Mouse (Mus musculus) common myeloid progenitor, adult 5-6 weeks (primary cell): Measurements from ENCODE around the gene Lpp. TPM values are rescaled to one million over a fixed set of nuclear protein-coding genes. Genes with fewer than 3 reads are reported as not detected.
A peak's percentile ranks its signal among the peaks of the same experiment; 100 is the strongest.

ENCODE experiments used
- ATAC-seq: replicated peaks from 2 replicates; pipeline ENCODE4 v1.8.0; 2016; ENCODE audit warnings: low read depth, mild to moderate bottlenecking, moderate TSS enrichment, inconsistent platforms; ENCODE audit not compliant: poor library complexity, severe bottlenecking
- total RNA-seq: library from RNA; stranded (forward); fragments of 200-1000, 187-1606 nt; gene quantifications from 2 replicates; pipeline ENCODE4 v1.2.3, GENCODE M21; 2017

Gene Lpp
- total RNA-seq, 1 experiment from 2014 or later = 4.2 TPM

- no peak for ATAC-seq
These were observed 5.2 kb downstream of the Lpp start for GRCm38 (mm10) chr16:24398476-24398875.

DNA sequence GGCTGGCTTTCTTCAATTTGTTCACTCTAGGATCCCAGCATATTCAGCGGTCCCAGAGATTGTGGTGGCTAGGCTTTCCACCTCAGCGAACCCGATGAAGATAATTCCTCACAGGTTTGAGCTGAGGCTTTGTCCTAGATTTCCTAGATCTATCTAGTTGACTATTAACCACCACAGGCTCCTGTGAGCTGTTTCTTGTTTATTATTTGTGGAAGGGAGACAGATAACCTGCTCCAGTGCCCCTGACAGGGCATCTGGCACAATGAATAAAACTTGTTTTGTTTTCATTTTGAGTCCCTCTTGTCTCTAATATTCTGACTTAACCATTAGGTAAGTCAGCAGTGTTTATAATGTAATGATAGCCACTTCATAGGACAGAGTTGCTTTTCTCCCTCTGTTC is 5.6 kb downstream of the Lpp start:
- no peak for ATAC-seq

DNA sequence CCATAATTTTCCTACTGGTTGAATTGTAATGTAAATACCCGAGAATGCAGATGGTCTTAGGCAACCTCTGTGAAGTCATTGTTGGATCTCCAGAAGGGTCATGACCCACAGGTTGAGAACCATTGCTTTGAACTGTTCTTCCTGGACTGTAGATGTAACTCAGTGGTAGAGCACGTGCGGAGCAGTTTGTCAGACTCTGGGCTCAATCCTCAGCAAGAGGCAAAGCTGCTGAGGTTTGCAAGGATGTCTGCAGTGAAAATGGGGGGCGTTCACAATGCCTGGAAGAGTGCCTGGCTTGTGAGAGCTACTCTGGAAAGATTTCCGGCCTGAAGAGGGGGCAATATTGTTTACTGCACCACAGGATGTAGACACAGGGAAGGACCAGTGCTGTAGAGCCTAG is 6.2 kb downstream of the Lpp start:
- ATAC-seq = no peak

GRCm38 (mm10) chr16:24400776-24401175 is 7.5 kb downstream of the Lpp start:
- no peak for ATAC-seq

- ATAC-seq = no peak
These were observed 9.5 kb downstream of the Lpp start for GRCm38 (mm10) chr16:24402801-24403200.

- no peak for ATAC-seq
These were observed 10.6 kb downstream of the Lpp start for GRCm38 (mm10) chr16:24403733-24404380.

- no peak for ATAC-seq
These were observed 13.2 kb downstream of the Lpp start for GRCm38 (mm10) chr16:24406521-24406920.

DNA sequence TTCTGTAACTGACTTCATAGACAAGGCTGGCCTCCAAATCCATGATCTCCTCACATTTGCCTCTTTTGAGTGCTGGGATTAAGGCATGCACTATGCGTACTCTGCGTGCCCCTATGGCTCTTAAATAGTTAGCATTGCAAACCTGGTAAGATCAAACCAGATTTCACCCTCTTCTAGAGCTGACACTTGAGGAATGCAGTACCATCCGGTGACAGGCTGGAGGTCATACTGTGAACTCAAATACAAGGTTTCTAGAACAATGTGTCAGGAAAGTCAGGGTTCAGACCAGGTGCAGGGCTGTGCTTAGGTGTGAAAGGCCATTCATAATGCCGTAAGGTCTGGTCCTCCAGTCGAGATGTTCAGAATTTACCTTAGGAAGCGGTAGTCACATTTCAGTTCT is 18.0 kb downstream of the Lpp start:
- no peak for ATAC-seq

DNA sequence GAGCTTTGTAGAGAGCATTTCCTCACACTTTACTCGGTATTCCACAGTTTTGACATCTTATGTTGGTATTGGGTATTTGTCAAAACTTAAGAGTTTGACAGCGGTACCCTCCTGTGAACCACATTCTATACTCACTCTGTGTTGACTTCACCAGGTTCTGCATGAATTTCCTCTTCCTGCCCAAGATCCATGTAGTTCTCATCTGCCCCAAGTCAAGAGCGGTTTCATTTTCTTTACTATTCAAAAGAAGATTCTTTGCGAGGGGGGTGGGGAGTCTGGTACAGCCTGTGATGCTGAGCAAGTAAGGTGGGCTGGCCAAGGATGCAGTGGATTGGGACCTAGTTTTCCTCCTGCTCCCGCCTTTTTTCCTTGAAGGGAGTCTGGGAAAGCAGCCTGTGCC is 18.9 kb downstream of the Lpp start:
- no peak for ATAC-seq

DNA sequence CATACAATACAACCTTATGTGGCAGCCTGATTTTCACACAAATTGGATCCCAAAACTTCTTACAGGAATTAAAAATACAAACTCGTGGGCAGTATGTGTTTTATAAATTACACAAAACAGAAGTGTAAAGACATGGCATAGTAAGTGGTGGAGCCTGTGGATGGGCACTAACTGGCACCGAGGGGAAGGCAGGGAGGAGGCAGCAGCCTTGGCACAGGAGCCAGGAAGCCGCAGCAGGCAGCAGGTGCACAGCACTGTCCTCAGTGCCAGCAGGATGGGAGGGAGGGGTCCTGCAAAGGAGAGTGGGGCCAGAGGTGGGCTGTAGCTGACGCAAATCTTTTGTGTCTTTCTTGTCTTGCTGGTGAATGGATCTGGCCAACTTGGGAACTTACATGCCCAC is 19.8 kb downstream of the Lpp start:
- ATAC-seq = no peak

DNA sequence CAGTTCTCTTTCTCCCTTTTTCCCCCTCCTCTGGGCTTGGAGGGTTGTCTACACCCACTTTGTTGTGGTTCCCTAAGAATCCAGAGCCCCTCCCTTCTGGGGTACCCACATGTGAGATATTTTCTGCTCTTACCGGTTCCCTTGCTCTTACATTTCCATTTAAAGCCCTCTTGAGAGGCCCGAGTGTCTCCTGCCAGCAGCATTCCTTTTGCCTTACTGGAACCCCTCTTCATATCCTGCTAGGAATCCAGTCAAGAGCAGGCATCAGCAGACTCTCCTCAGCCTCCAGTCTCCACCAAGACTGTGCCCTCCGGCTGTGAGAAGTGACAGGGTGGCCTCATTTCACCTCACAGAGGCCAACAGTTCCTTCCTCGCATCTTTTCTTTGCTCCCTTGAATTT is 24.7 kb downstream of the Lpp start:
- ATAC-seq = no peak

DNA sequence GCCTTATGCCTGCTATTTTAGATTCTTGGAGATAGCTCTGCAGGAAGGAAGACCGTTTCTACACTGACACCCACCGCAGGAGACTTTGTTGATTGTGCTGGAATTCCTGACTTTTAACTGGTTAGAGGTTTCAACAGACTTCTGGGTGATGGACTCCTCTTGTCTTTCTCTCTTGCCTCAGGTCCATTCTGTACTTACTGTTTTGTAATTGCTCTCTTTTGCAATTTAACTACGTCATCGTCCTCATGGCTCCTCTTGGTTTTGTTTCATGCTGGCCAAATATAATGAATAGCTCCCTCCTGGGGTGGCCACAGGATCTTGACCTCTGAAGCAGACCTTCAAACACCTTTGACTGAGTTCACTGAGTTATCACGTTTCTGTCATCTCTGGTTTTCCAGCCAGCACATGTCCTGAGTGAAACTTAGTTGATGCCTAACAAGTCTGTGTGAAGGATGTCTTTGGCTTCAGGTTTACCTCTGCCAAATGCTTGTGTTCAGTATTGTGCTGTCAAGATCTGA is 27.4 kb downstream of the Lpp start:
- ATAC-seq = no peak

GRCm38 (mm10) chr16:24421687-24422418 is 28.5 kb downstream of the Lpp start:
- ATAC-seq = no peak

DNA sequence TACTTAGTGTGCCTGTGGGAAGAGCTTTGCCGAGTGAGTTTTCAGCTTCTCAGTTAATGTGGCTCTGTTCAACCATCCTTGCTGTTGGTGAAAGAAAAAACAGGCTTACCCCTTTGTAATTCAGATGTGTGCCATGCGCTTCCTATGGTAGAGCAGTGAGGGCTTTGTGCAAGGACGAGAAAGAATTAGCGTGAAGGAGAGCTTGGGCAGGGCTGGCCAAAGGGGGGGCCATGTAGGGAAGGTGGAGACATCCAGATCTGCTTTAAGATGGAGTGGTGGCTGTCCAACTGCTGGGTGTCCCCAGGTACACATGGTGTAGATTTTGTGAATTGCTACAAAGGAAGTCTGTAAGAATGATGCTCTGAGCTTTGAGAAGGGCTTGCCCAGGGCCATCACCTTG is 29.9 kb downstream of the Lpp start:
- ATAC-seq = no peak

GRCm38 (mm10) chr16:24423751-24424150 is 30.4 kb downstream of the Lpp start:
- no peak for ATAC-seq

DNA sequence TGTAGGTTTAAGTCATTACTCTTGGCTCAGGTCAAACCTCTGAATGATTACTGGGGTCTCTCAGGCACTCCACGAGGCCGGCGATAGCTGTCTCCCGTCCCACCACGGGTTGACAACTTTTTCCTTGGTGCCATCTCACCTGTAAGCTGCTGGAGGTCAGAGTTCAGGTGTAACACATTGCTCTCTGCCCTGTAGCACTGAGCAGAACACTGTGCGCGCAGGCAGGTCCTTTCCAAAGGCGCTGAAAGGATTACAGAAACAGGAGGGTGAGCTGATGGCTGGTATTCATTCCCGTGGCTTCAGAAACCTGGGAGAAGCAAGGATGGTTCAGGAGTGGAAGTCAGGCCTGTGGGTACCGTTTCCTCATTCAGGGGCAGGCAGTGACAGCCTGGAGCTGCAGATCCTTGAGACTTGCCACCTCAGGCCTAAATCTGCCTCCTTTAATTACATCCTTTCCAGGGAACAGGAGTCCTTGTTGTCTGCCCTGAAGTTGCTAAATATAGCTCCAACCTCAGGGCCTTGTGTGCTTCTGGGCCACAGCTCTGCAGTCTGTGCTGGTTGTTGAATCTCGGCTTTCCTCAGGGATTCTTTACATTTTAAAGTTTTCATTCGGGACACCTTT is 31.2 kb downstream of the Lpp start:
- ATAC-seq = no peak

DNA sequence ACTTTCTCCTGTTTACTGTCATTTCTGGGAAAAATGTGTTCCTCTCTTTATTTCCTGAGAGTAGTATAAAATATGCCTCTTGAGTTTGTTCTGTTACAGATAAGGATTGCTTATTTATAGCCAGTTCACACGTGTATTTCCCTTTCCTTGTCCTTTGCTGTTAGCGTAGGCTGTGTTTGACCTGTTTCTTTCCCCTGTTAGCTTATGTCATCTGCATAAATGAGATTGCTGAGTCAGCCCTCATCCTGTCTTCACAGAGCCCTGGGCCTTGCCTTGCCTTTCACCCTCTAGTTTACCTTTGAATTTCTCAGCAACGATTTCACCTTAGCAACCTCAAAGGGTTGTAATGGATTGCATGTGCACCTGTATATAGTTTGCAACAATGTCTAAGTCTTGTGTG is 32.5 kb downstream of the Lpp start:
- 0 out of 2 replicates have a peak, but pooled peaks have one; percentile 32 for ATAC-seq

GRCm38 (mm10) chr16:24427606-24428005 is 34.3 kb downstream of the Lpp start:
- no peak for ATAC-seq

DNA sequence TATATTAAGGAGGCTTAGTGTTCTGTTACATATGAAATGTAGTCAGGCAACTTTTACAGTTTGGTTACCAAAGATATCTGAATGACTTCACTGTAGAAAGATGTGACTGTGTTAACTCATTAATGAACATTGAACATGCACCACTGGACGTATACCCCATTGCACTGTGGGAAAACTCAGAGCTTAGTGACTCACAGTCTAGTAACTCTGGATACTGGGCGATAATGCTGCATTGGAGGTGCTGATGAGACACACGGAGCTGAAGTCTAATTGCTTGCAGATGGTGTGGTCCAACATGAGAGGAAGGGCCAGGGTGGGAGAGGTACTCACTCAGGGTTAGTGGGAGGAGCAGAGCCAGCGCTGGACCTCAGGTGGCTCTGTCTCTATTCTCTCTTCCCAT is 34.7 kb downstream of the Lpp start:
- ATAC-seq = no peak

DNA sequence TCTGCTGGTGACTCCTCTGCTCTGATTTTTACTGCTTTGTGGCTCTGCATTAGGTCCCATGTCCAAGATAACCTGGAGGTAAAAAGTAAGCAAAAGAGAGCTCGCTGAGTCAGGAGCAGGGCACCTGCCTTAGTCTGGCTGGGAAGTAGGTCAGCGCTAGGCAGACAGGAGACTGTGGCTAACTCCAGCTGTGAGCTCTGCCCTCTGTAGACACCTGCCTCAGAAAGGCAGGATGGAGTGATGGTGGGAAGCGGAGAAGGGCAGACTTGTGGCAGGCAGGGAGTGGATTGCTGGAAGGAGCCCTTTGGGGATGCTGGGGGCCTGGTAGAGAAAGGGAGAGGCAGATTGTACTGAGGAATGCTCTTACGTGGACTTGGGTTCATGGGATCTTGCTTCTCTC is 35.4 kb downstream of the Lpp start:
- ATAC-seq = no peak

DNA sequence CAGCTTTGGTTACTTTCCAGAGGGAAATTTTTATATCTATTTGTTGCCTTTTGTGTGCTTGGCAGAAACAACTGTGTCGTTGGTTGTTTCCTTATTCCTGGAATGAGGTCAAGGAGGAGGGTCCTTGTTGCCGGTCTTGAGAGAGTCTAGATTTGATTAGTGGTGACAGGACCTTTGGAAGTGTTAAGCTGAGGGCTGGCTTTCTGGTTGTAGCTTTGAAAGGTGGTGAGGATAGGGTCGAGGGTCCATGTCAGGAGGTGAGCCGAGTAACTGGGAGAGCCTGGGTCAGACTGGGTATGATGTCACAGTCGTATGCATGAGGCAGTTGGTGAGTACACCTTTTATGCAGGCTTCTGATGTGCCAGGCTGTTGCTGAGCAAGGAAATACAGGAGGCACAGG is 36.4 kb downstream of the Lpp start:
- no peak for ATAC-seq
